Mouse (Mus musculus): ENCODE measurements around the gene Epb41. TPM values are rescaled to one million over a fixed set of nuclear protein-coding genes. Genes with fewer than 3 reads are reported as not detected.
A peak's percentile ranks its signal among the peaks of the same experiment; 100 is the strongest.

Gene Epb41
- total and polyA plus RNA-seq, 2 experiments = 29.6 to 46.8 TPM

GRCm38 (mm10) chr4:131929146-131929545, 146.0 kb downstream of the Epb41 start:
- H3K27me3 ChIP-seq (ENCODE audit: control insufficient read depth, insufficient read depth, low read length) = no peaks in the 10 kb centered on the region
- H3K9ac ChIP-seq (ENCODE audit: low read depth, low read length) = no peak overlapping the region
- TF ChIP-seq CTCF (IDR thresholded peaks at IDR 0.05; ENCODE audit: low read depth, low read length) = no peak
- no peak for TF ChIP-seq POLR2A (IDR thresholded peaks at IDR 0.05; ENCODE audit: extremely low read depth, insufficient read depth, low read length)
- 77% methylated on average over 6 of the region's 6 CpGs for WGBS
- peaks cover 30% of the 10 kb centered on the region for H3K36me3 ChIP-seq (ENCODE audit: control insufficient read depth, insufficient read depth, low read length)
- no peak for DNase-seq (ENCODE audit: extremely low read depth, low read depth, low spot score)
- H3K4me1 ChIP-seq (ENCODE audit: control insufficient read depth, insufficient read depth, low read length) = peaks cover 2% of the 10 kb centered on the region; the same call in 1 of the 2 replicates
- H3K4me3 ChIP-seq (ENCODE audit: insufficient read depth, low read depth, low read length) = no peak overlapping the region
- H3K27ac ChIP-seq (replicated peaks; ENCODE audit: insufficient read depth, low read depth, low read length) = no peak overlapping the region
- H3K79me2 ChIP-seq (ENCODE audit: control insufficient read depth, insufficient read depth, low read length) = no peaks in the 10 kb centered on the region

- peak; percentile 79 for DNase-seq (ENCODE audit: extremely low read depth, low read depth, low spot score)
- Histone ChIP-seq H3K79me2 (ENCODE audit: control insufficient read depth, insufficient read depth, low read length) (no peaks in the 10 kb centered on the region), H3K36me3 (ENCODE audit: control insufficient read depth, insufficient read depth, low read length) (peaks cover 23% of the 10 kb centered on the region), H3K4me1 (ENCODE audit: control insufficient read depth, insufficient read depth, low read length) (peaks cover 18% of the 10 kb centered on the region), H3K27ac (replicated peaks; ENCODE audit: insufficient read depth, low read depth, low read length) (no peak overlapping the region), H3K9ac (ENCODE audit: low read depth, low read length) (no peak overlapping the region), H3K27me3 (ENCODE audit: control insufficient read depth, insufficient read depth, low read length) (no peaks in the 10 kb centered on the region), H3K4me3 (ENCODE audit: insufficient read depth, low read depth, low read length) (no peak overlapping the region)
- 59% methylated on average over 6 of the region's 6 CpGs for WGBS
- TF ChIP-seq CTCF (IDR thresholded peaks at IDR 0.05; ENCODE audit: low read depth, low read length) (no peak), POLR2A (IDR thresholded peaks at IDR 0.05; ENCODE audit: extremely low read depth, insufficient read depth, low read length) (no peak)
Measured at GRCm38 (mm10) chr4:131924096-131924810, 150.9 kb downstream of the Epb41 start.

GRCm38 (mm10) chr4:131922404-131922803, 152.7 kb downstream of the Epb41 start:
- Histone ChIP-seq H3K79me2 (ENCODE audit: control insufficient read depth, insufficient read depth, low read length) (no peaks in the 10 kb centered on the region), H3K36me3 (ENCODE audit: control insufficient read depth, insufficient read depth, low read length) (peaks cover 8% of the 10 kb centered on the region), H3K27me3 (ENCODE audit: control insufficient read depth, insufficient read depth, low read length) (no peaks in the 10 kb centered on the region), H3K4me1 (ENCODE audit: control insufficient read depth, insufficient read depth, low read length) (peaks cover 23% of the 10 kb centered on the region), H3K4me3 (ENCODE audit: insufficient read depth, low read depth, low read length) (peak overlapping the region; percentile 66; the same call in 1 of the 2 replicates), H3K27ac (replicated peaks; ENCODE audit: insufficient read depth, low read depth, low read length) (no peak overlapping the region), H3K9ac (ENCODE audit: low read depth, low read length) (peak overlapping the region; percentile 61)
- no peak for TF ChIP-seq POLR2A (IDR thresholded peaks at IDR 0.05; ENCODE audit: extremely low read depth, insufficient read depth, low read length)
- TF ChIP-seq CTCF (IDR thresholded peaks at IDR 0.05; ENCODE audit: low read depth, low read length) = no peak
- 55% methylated on average over 15 of the region's 15 CpGs for WGBS
- DNase-seq (ENCODE audit: extremely low read depth, low read depth, low spot score) = no peak

GRCm38 (mm10) chr4:131921461-131922346, 153.4 kb downstream of the Epb41 start, which contains the start of gene Tmem200b:
Gene Tmem200b, plus strand, starts transcription at chr4:131921771.
- H3K36me3 ChIP-seq (ENCODE audit: control insufficient read depth, insufficient read depth, low read length) = peaks cover 8% of the 10 kb centered on the region; the same call in 1 of the 2 replicates
- peaks cover 23% of the 10 kb centered on the region for H3K4me1 ChIP-seq (ENCODE audit: control insufficient read depth, insufficient read depth, low read length)
- H3K27ac ChIP-seq (replicated peaks; ENCODE audit: insufficient read depth, low read depth, low read length) = peak within 1 kb of the TSS; percentile 52
- 4% methylated on average over 126 of the region's 130 CpGs for WGBS
- DNase-seq (ENCODE audit: extremely low read depth, low read depth, low spot score) = no peak
- H3K9ac ChIP-seq (ENCODE audit: low read depth, low read length) = peak within 1 kb of the TSS; percentile 69
- H3K79me2 ChIP-seq (ENCODE audit: control insufficient read depth, insufficient read depth, low read length) = no peaks in the 10 kb centered on the region
- peak within 1 kb of the TSS; percentile 66 for H3K4me3 ChIP-seq (ENCODE audit: insufficient read depth, low read depth, low read length)
- TF ChIP-seq POLR2A (IDR thresholded peaks at IDR 0.05; ENCODE audit: extremely low read depth, insufficient read depth, low read length) (no peak), CTCF (IDR thresholded peaks at IDR 0.05; ENCODE audit: low read depth, low read length) (no peak)
- no peaks in the 10 kb centered on the region for H3K27me3 ChIP-seq (ENCODE audit: control insufficient read depth, insufficient read depth, low read length)

- Histone ChIP-seq H3K27me3 (ENCODE audit: control insufficient read depth, insufficient read depth, low read length) (no peaks in the 10 kb centered on the region), H3K79me2 (ENCODE audit: control insufficient read depth, insufficient read depth, low read length) (no peaks in the 10 kb centered on the region), H3K27ac (replicated peaks; ENCODE audit: insufficient read depth, low read depth, low read length) (peak overlapping the region; percentile 52), H3K4me1 (ENCODE audit: control insufficient read depth, insufficient read depth, low read length) (peaks cover 22% of the 10 kb centered on the region), H3K36me3 (ENCODE audit: control insufficient read depth, insufficient read depth, low read length) (peaks cover 6% of the 10 kb centered on the region; the same call in 1 of the 2 replicates), H3K4me3 (ENCODE audit: insufficient read depth, low read depth, low read length) (peak overlapping the region; percentile 66), H3K9ac (ENCODE audit: low read depth, low read length) (peak overlapping the region; percentile 69)
- DNase-seq (ENCODE audit: extremely low read depth, low read depth, low spot score) = peak; percentile 42
- no peak for TF ChIP-seq POLR2A (IDR thresholded peaks at IDR 0.05; ENCODE audit: extremely low read depth, insufficient read depth, low read length)
- no peak for TF ChIP-seq CTCF (IDR thresholded peaks at IDR 0.05; ENCODE audit: low read depth, low read length)
- WGBS = 3% methylated on average over 75 of the region's 76 CpGs
Measured at GRCm38 (mm10) chr4:131920595-131921351, 154.3 kb downstream of the Epb41 start.

Data from liver, adult 2 months (tissue).